Mouse (Mus musculus) megakaryocyte, embryonic 14.5 days (primary cell): ENCODE measurements at regions not wholly inside any gene's neighbourhood (a gene's known extent, or its start where the extent isn't known, plus 50 kb on each side); places are given as distances from the start of the nearest gene placed in this dataset.

Source experiments
- FLI1 ChIP-seq: IDR thresholded peaks from 2 replicates; pipeline ENCODE4 v1.6.1; 2012; ENCODE audit warnings: low read length, inconsistent platforms, mixed read lengths
- GATA1 ChIP-seq: IDR thresholded peaks from 3 replicates; pipeline ENCODE4 v1.6.1; 2012; ENCODE audit warnings: mixed read lengths, low read length, inconsistent platforms, borderline replicate concordance

GRCm38 (mm10) chr17:9926308-9926707 lies 256.8 kb upstream of the Pabpc6 start:
- TF ChIP-seq GATA1 (no peak), FLI1 (no peak)
